Mouse (Mus musculus) megakaryocyte, embryonic 14.5 days (primary cell): ENCODE results near the gene Ap3b1.

Experiments used
- FLI1 ChIP-seq: IDR thresholded peaks from 2 replicates; pipeline ENCODE4 v1.6.1; 2012; ENCODE audit warnings: low read length, inconsistent platforms, mixed read lengths
- GATA1 ChIP-seq: IDR thresholded peaks from 3 replicates; pipeline ENCODE4 v1.6.1; 2012; ENCODE audit warnings: mixed read lengths, low read length, inconsistent platforms, borderline replicate concordance

- TF ChIP-seq FLI1 (no peak), GATA1 (no peak)
These were observed 250.2 kb downstream of the Ap3b1 start for GRCm38 (mm10) chr13:94608947-94609346.
